Mouse (Mus musculus) cerebellum, postnatal 25 days (tissue): ENCODE data around the gene Cenpo.
"Not testable (repeated sequence)": the region's sequence is repeated elsewhere in the genome, so short reads cannot be mapped to it uniquely, and the experiment has no call there.

Experiments used
- DNase-seq, 2 experiments: peaks; one replicate each; pipeline ENCODE4 v3.0.0; 2021; ENCODE audit warnings: mixed read lengths in 2 of 2

The Cenpo gene

DNA sequence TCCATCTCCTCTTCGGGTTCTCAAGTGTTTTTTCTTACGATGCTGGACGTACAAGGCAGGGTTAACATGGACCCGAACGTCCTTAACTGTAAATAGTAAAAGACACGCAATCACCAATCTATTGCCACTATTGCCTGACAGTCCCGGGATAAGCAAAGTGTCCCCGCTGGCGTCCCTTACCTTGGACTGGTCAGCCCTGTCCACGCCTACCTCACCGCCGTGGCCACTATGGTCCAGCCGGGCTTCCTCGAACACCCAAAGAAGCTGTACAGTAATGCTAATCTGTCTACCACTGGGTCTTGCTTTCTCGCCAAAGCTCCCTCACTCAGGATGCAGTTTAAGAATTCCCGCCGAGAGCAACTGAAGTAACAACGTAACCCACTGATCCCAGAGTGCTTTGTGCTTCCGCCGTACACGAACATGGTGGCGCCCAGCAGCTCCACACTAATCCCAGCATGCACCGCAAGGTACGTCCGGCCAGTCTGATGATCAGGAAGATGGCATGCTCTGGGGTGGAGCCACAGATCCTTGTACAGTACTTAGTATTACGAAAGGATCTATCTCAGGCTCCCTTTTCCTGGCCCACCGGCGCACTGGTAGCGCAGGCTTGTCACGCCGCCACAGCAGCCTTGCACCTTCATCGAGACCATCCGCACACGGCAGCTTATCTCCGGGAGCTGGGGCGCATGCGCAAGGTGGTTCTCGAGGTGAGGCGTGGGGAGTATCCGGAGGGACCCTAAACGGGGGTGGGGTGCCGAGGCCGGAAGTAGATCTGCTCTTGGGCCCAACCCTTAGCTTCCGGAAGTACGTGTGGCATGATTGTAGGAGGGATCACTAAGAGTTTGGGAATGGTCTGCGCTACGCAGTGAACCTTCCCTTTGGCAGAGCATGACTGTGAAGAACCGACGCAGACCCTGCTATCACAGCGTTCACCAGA is at the start of gene Cenpo, which contains the start of gene Ptrhd1:
Gene Cenpo (minus strand): TSS at position 723 of the 937 bp plus-strand sequence.
Gene Ptrhd1 (plus strand): TSS at position 456 of the 937 bp plus-strand sequence.
- peak; percentile 94 to 97 for DNase-seq

DNA sequence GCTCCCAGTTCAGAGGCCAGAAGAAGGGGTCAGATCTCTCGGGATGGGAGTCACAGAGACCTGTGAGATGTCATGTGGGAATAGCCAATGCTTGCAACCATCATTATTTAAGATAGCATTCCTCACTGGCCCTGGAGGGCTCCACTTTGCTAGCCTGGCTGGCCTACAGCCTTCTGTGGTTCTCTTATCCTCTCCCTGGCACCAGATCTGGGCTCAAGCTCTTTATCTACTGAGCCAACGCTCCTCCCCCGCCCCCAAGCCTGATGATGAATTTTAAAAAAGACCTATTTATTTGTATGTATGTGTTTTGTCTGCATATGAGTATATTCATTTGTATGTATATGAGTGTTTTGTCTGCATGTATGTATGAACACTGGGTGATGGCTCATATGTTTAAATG is 45.8 kb upstream of the Cenpo start:
- no peak for DNase-seq

GRCm38 (mm10) chr12:4278978-4279755 is 45.1 kb upstream of the Cenpo start:
- no peak for DNase-seq

DNA sequence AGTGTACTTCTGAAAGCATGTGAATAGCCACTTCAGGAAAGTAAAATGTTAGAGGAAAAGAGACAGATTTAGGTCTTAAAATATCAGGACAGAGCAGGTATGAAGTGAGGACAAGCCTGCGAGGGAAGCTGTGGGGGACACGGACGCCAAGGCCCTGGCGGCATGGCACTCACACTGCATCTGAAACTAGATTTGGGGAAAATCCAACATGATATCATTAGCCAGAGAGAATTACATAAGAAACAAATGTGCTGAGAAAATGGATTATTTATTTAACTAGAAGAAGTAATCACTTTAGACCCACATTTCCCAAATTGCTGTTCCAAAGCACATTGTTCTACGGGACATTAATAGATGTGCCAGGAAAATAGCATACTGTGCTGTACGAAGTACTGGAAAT is 37.0 kb upstream of the Cenpo start:
- DNase-seq, result peak in 1 of 2 experiments; percentile 26

- peak in 1 of 2 experiments; percentile 33 for DNase-seq
These were observed 33.7 kb upstream of the Cenpo start for GRCm38 (mm10) chr12:4267765-4268164.

- DNase-seq, result no peak
These were observed 18.9 kb upstream of the Cenpo start for GRCm38 (mm10) chr12:4252742-4253655.

DNA sequence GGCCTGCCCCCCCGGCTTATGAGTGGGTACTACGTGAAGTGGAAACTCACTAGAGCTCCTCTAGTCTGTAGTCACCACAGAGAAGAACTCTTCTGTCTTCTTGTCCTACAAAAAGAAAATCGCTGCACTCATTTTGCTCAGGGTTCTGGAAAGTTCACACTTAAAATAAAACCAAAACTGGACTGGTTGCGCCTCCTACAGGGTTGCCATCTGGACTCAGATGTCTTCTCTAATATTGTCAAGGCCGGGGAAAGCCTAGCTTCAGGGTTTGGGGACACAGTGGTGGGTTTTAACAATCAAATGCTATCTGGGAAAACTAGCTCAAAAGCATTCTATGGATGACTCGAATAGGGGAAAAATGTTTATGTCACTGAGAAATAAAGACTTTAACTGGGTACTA is 15.7 kb upstream of the Cenpo start:
- DNase-seq, result peak; percentile 67 to 79

DNA sequence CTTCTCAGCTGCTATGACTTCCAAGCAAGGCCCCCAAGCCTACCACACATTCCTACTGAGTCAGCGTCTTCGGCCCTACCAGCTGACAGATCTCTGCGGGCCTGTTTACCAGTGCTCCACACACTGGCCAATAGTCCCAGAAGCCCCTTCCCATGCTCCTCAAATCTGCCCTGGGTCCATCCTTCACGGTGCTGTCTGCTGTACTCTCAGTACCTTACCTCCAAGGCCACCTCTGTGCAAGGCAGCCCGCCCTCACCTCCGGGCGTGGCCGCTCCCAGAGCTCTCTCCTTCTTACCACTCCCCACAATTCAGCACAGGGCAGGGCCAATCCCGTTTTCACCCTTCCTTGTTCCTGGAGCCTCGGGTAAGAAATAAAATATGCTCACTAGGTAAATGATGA is 11.6 kb upstream of the Cenpo start:
- DNase-seq, result no peak

GRCm38 (mm10) chr12:4243805-4244204 is 9.7 kb upstream of the Cenpo start:
- DNase-seq, result no peak

- DNase-seq, result not testable (repeated sequence)
These were observed 6.2 kb upstream of the Cenpo start for GRCm38 (mm10) chr12:4240281-4240680.

DNA sequence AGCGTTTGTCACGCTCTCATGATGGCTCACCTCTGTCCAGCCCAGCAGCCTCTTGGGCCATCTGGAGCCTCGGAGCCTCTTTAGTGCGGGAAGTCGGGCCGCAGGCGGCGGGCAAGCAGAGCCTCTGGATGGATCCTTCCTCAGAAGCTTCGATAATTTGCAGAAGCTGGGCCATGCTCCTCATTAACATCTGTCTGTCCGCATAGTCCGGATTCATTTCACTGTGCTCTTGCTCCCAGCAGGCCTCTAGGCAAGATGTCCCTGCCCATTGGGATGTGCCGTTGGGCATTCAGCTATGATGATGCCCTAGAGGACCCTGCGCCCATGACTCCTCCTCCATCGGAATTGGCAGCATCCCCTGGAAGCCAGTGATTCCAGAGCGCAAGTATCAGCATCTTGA is 3.4 kb upstream of the Cenpo start:
- no peak for DNase-seq

- DNase-seq, result no peak
These were observed 1.3 kb downstream of the Cenpo start for GRCm38 (mm10) chr12:4232777-4233176.

DNA sequence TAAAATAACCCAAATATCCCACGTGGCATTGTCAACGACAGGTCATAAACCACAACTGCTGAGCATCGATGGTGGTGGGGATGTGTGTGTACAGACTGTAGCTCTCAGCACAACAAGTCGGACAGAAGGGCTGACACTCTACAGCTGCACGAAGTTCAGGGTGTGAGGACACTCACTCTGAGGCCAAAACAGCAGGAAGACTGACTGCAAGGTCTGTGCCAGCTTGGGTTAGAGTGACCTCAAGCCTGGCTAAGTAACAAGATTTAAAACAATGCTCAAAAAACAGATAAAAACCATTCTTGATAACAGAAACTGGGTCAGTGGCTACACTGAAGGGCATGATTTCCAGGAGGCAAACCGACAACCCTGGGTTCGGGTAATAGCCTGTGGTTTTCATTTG is 3.9 kb downstream of the Cenpo start:
- no peak for DNase-seq

DNA sequence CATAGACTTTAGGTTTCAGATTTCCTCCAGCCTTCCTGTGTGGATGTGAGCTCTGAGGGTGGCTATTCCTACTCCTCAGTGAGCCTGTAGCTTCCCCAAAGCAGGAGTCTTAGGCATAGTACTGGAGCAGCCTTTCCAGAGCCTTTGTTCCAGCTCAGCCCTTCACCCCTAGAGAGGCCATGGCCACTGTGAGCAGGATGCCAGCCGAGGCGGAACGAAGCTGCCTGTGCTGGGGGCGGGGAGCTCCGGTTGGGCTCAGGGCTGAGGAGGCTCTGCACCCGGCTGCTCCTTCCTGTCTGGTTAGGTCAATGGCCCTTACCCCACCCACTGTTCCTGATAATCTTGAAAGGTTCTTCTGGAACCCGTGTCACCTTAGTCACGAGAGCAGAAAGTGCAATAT is 21.2 kb downstream of the Cenpo start:
- DNase-seq, result no peak

- DNase-seq, result no peak
These were observed 22.9 kb downstream of the Cenpo start for GRCm38 (mm10) chr12:4211174-4211573.

DNA sequence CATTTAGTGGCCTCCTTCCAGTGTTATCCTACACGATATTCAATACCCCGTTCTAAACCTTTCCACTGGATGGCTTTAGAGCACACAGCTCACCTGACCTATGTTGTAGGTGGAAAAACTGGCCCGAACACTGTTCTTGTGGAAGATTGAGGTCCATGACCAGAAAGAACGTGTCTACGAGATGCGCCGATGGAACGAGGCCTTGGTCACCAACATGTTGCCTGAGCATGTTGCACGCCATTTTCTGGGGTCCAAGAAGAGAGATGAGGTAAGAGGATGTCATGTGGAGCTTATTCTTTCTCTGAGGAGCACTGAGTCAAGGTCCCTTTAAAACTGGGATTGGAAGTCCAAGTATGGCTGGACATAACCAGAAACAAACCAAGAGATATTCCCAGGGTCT is 24.9 kb downstream of the Cenpo start:
- DNase-seq, result no peak

- DNase-seq, result peak; percentile 64 to 79
These were observed 25.5 kb downstream of the Cenpo start for GRCm38 (mm10) chr12:4208405-4209133.

- no peak for DNase-seq
These were observed 28.0 kb downstream of the Cenpo start for GRCm38 (mm10) chr12:4206106-4206505.

GRCm38 (mm10) chr12:4202206-4202605 is 31.9 kb downstream of the Cenpo start:
- no peak for DNase-seq

DNA sequence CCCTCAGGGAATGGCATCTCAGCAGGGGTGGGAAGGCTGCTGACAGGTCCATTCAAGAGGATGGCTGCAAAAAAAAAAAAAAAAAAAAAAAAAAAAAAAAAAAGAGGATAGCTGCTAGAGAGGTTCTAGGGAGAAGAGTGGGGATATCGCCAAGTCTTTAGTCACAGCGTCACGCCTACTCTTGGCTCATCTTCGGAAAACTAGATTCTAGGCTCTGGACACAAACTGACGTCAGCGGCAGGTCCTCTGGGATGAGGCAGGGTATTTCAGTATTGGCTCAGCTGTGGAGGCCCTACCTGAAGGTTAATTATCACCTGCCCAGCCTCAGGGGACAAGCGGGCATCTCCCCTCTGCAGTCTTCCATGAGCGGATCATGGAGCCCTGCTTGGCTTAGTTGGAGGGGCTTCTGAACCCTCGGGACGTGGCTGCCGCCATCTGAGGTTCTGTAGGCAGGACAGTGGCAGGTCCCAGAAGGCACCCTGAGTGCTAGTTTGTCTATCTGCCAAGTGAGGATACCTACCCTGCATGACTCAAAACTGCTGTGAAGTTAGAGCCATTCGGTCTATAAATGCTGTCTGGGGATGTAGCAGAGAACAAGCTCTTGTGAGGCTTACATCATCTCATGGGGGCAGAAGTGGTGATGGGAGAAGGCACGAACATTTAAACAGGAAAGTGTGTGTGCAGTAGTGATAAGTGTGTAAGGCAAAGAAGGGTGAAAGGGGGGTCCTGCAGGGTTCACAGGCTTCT is 32.5 kb downstream of the Cenpo start:
- DNase-seq, result peak in 1 of 2 experiments; percentile 10

GRCm38 (mm10) chr12:4199271-4199670 is 34.8 kb downstream of the Cenpo start:
- DNase-seq, result no peak
